Mouse (Mus musculus) heart, embryonic 10.5 days (tissue): ENCODE results near the gene Ucn3. TPM values are rescaled to one million over a fixed set of nuclear protein-coding genes. Genes with fewer than 3 reads are reported as not detected.
A peak's percentile ranks its signal among the peaks of the same experiment; 100 is the strongest.

ENCODE experiments used
- DNase-seq: peaks from one replicate; pipeline ENCODE4 v3.0.0-alpha.2; 2017; ENCODE audit warnings: low spot score
- H3K27ac ChIP-seq: fragments of 300-500 bp; sonication (generic); 2 replicates; pipeline ENCODE4 v1.5.1; 2016; ENCODE audit warnings: mild to moderate bottlenecking
- H3K27me3 ChIP-seq: fragments of 300-500 bp; sonication (generic); 2 replicates; pipeline ENCODE4 v1.6.1; 2016; ENCODE audit warnings: mild to moderate bottlenecking; ENCODE audit not compliant: poor library complexity, insufficient read depth, severe bottlenecking
- H3K36me3 ChIP-seq: fragments of 300-500 bp; sonication (generic); 2 replicates; pipeline ENCODE4 v1.6.1; 2016; ENCODE audit warnings: mild to moderate bottlenecking, moderate library complexity
- H3K4me1 ChIP-seq: fragments of 300-500 bp; sonication (generic); 2 replicates; pipeline ENCODE4 v1.6.1; 2016; ENCODE audit warnings: mild to moderate bottlenecking
- H3K4me3 ChIP-seq: fragments of 300-500 bp; sonication (generic); 2 replicates; pipeline ENCODE4 v1.5.1; 2016; ENCODE audit warnings: mild to moderate bottlenecking, moderate library complexity
- H3K9me3 ChIP-seq: fragments of 300-500 bp; sonication (generic); 2 replicates; pipeline ENCODE4 v1.6.1; 2016; ENCODE audit warnings: mild to moderate bottlenecking, moderate library complexity
- WGBS: fragments of 180-500 bp; shearing (Covaris S2); methylation state at CpG from one replicate; pipeline ENCODE4 v1.1.7; 2016; 5-methylcytosine and 5-hydroxymethylcytosine counted together
- polyA plus RNA-seq: library from polyadenylated mRNA; unstranded; fragments of >200 nt; fragmentation: Nextera tagmentation; extraction: Ambion mirVana; gene quantifications from 2 replicates; pipeline ENCODE4 v1.2.1, GENCODE M21; 2016

Gene Ucn3
- polyA plus RNA-seq, result not detected in 2 replicates

GRCm38 (mm10) chr13:3945249-3945648, at the start of gene Ucn3:
Gene Ucn3 (minus strand): TSS chr13:3945349.
- Histone ChIP-seq H3K27me3 (no peaks in the 10 kb centered on the region), H3K27ac (no peak within 1 kb of the TSS), H3K36me3 (no peaks in the 10 kb centered on the region), H3K9me3 (no peaks in the 10 kb centered on the region), H3K4me1 (no peaks in the 10 kb centered on the region), H3K4me3 (no peak within 1 kb of the TSS)
- no peak for DNase-seq
- 67% methylated on average over 2 of the region's 2 CpGs for WGBS

- Histone ChIP-seq H3K9me3 (no peaks in the 10 kb centered on the region), H3K36me3 (no peaks in the 10 kb centered on the region), H3K27ac (no peak overlapping the region), H3K4me1 (no peaks in the 10 kb centered on the region), H3K4me3 (no peak overlapping the region), H3K27me3 (no peaks in the 10 kb centered on the region)
- DNase-seq, result no peak
Measured at GRCm38 (mm10) chr13:3992081-3992480, 46.9 kb upstream of the Ucn3 start.

GRCm38 (mm10) chr13:3968849-3969248, 23.7 kb upstream of the Ucn3 start:
- no peaks in the 10 kb centered on the region for H3K27me3 ChIP-seq
- no peaks in the 10 kb centered on the region for H3K4me1 ChIP-seq
- no peak overlapping the region for H3K4me3 ChIP-seq
- DNase-seq, result no peak
- H3K9me3 ChIP-seq, result no peaks in the 10 kb centered on the region
- no peaks in the 10 kb centered on the region for H3K36me3 ChIP-seq
- no peak overlapping the region for H3K27ac ChIP-seq
- WGBS, result 84% methylated on average over 4 of the region's 4 CpGs

GRCm38 (mm10) chr13:3951198-3951914, 6.2 kb upstream of the Ucn3 start:
- no peaks in the 10 kb centered on the region for H3K4me1 ChIP-seq
- 75% methylated on average over 6 of the region's 6 CpGs for WGBS
- DNase-seq, result no peak
- no peaks in the 10 kb centered on the region for H3K27me3 ChIP-seq
- H3K4me3 ChIP-seq, result no peak overlapping the region
- H3K27ac ChIP-seq, result no peak overlapping the region
- no peaks in the 10 kb centered on the region for H3K9me3 ChIP-seq
- H3K36me3 ChIP-seq, result no peaks in the 10 kb centered on the region

GRCm38 (mm10) chr13:3949477-3949876, 4.3 kb upstream of the Ucn3 start:
- 81% methylated on average over 4 of the region's 4 CpGs for WGBS
- H3K9me3 ChIP-seq, result no peaks in the 10 kb centered on the region
- DNase-seq, result no peak
- no peak overlapping the region for H3K4me3 ChIP-seq
- no peaks in the 10 kb centered on the region for H3K4me1 ChIP-seq
- H3K36me3 ChIP-seq, result no peaks in the 10 kb centered on the region
- no peaks in the 10 kb centered on the region for H3K27me3 ChIP-seq
- H3K27ac ChIP-seq, result no peak overlapping the region

- Histone ChIP-seq H3K27ac (no peak overlapping the region), H3K27me3 (no peaks in the 10 kb centered on the region), H3K4me3 (no peak overlapping the region), H3K9me3 (no peaks in the 10 kb centered on the region), H3K4me1 (no peaks in the 10 kb centered on the region), H3K36me3 (no peaks in the 10 kb centered on the region)
- no peak for DNase-seq
- 83% methylated on average over 4 of the region's 4 CpGs for WGBS
Measured at GRCm38 (mm10) chr13:3947267-3947666, 2.1 kb upstream of the Ucn3 start.

- Histone ChIP-seq H3K36me3 (no peaks in the 10 kb centered on the region), H3K4me3 (no peak overlapping the region), H3K4me1 (no peaks in the 10 kb centered on the region), H3K9me3 (no peaks in the 10 kb centered on the region), H3K27ac (no peak overlapping the region), H3K27me3 (no peaks in the 10 kb centered on the region)
- 78% methylated on average over 7 of the region's 7 CpGs for WGBS
- no peak for DNase-seq
Measured at GRCm38 (mm10) chr13:3944699-3945098, 450 bp downstream of the Ucn3 start.

GRCm38 (mm10) chr13:3926046-3926445, 19.1 kb downstream of the Ucn3 start:
- no peak overlapping the region for H3K27ac ChIP-seq
- H3K36me3 ChIP-seq, result no peaks in the 10 kb centered on the region
- WGBS, result 76% methylated on average over 6 of the region's 6 CpGs
- no peak for DNase-seq
- H3K9me3 ChIP-seq, result no peaks in the 10 kb centered on the region
- H3K4me1 ChIP-seq, result no peaks in the 10 kb centered on the region
- no peaks in the 10 kb centered on the region for H3K27me3 ChIP-seq
- no peak overlapping the region for H3K4me3 ChIP-seq

- H3K9me3 ChIP-seq, result no peaks in the 10 kb centered on the region
- no peak for DNase-seq
- whole genome bisulfite sequencing, result 79% methylated on average over 6 of the region's 6 CpGs
Measured at GRCm38 (mm10) chr13:3925632-3926031, 19.5 kb downstream of the Ucn3 start.

GRCm38 (mm10) chr13:3924483-3924882, 20.7 kb downstream of the Ucn3 start:
- no peaks in the 10 kb centered on the region for H3K4me1 ChIP-seq
- no peak overlapping the region for H3K27ac ChIP-seq
- no peaks in the 10 kb centered on the region for H3K9me3 ChIP-seq
- no peaks in the 10 kb centered on the region for H3K27me3 ChIP-seq
- 69% methylated on average over 5 of the region's 5 CpGs for WGBS
- H3K36me3 ChIP-seq, result no peaks in the 10 kb centered on the region
- DNase-seq, result no peak
- H3K4me3 ChIP-seq, result no peak overlapping the region

More at GRCm38 (mm10) chr13:3925632-3926031, 19.5 kb downstream of the Ucn3 start:
- no peaks in the 10 kb centered on the region for H3K4me1 ChIP-seq
- no peaks in the 10 kb centered on the region for H3K36me3 ChIP-seq
- H3K27ac ChIP-seq, result no peak overlapping the region
- H3K27me3 ChIP-seq, result no peaks in the 10 kb centered on the region
- no peak overlapping the region for H3K4me3 ChIP-seq

- DNase-seq, result peak; percentile 96
- no peaks in the 10 kb centered on the region for H3K27me3 ChIP-seq
- H3K9me3 ChIP-seq, result no peaks in the 10 kb centered on the region
- peaks cover 17% of the 10 kb centered on the region for H3K36me3 ChIP-seq
- under 1% methylated on average over 52 of the region's 52 CpGs for WGBS
- H3K4me3 ChIP-seq, result peak within 1 kb of the TSS; percentile 86
- peaks cover 8% of the 10 kb centered on the region; the same call in 1 of the 2 replicates for H3K4me1 ChIP-seq
- peak within 1 kb of the TSS; percentile 95 for H3K27ac ChIP-seq
Measured at GRCm38 (mm10) chr13:3917571-3918311, 27.4 kb downstream of the Ucn3 start, which contains the start of the genes Net1 and Tubal3. Gene Net1 (minus strand): TSS chr13:3918220. Gene Tubal3 (plus strand): TSS chr13:3918274.

- WGBS, result 44% methylated on average over 4 of the region's 4 CpGs
- peaks cover 43% of the 10 kb centered on the region for H3K36me3 ChIP-seq
Measured at GRCm38 (mm10) chr13:3913504-3913903, 31.6 kb downstream of the Ucn3 start.

GRCm38 (mm10) chr13:3910356-3910755, 34.8 kb downstream of the Ucn3 start:
- no peak for DNase-seq
- Histone ChIP-seq H3K27ac (no peak overlapping the region), H3K4me3 (no peak overlapping the region), H3K27me3 (no peaks in the 10 kb centered on the region), H3K36me3 (peaks cover 42% of the 10 kb centered on the region), H3K4me1 (no peaks in the 10 kb centered on the region), H3K9me3 (no peaks in the 10 kb centered on the region)
- WGBS, result 85% methylated on average over 5 of the region's 5 CpGs

More at GRCm38 (mm10) chr13:3913504-3913903, 31.6 kb downstream of the Ucn3 start:
- Histone ChIP-seq H3K4me1 (peaks cover 8% of the 10 kb centered on the region; the same call in 1 of the 2 replicates), H3K27me3 (no peaks in the 10 kb centered on the region), H3K9me3 (no peaks in the 10 kb centered on the region), H3K27ac (no peak overlapping the region), H3K4me3 (no peak overlapping the region)
- no peak for DNase-seq
